Mouse (Mus musculus) NIH3T3 (cell line): Measurements from ENCODE around the gene Mogs.

ENCODE experiments used
- DNase-seq: peaks from one replicate; pipeline ENCODE4 v3.0.0-alpha.2; 2012; ENCODE audit warnings: low read depth

Mogs gene

DNA sequence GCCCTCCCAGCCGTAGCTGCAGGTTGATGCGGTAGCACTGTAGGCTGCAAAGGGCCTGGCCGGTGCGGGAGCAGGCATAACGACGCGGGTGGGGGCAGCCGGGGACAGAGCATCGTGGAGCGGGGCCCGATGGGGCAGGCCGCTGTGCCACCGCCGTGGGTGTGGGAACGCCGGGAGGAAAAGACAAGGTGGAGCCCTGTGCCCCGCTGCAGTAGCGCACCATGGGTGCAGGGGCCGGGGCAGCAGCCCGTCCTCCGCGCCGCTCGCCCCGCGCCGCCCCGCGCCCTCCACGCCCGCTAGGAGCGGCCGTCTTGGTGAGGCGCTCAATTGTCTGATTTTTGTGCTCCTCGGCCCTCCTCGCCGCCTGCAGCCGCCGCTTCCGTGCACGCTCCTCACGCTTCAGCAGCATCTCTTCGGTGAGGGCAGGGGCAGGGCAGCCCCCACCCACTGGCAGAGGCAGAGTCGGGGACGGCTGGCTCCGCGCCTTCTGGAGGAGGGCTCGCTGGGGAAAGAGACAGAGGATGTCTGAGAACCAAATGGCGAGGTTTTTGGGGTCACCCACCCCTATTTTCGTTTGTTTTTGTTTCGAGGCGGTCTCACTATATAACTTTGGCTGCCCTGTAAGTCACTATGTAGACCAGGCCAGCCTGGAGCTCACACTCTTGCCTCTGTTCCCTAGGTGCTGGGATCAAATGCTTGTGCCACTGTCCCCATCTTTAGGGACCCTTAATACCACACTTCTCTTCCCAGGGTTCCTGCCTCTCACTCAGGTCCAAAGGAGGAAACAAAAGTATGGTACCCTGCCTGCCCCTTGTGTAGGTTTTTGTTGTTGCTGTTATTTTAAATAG lies 6.8 kb downstream of the Mogs start:
- no peak for DNase-seq

DNA sequence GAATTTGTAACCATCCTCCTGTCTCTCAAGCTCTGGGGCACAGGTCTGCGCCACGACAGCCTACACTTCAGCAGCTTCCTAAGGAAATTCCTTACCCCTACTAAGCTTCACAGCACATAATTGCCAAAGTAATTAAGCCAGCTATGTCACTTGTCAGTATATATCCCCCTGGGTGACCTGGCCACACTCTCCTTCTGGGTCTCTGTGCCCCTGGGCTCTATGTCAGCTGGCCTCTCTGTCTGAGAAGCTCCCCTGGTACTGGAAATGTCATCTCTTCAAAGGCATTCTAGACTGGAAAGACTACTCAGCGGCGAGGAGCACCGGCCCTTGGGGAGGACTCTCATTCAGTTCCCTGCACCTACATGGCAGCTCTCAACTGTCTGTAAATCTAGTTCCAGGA lies 7.7 kb downstream of the Mogs start:
- DNase-seq, result no peak

DNA sequence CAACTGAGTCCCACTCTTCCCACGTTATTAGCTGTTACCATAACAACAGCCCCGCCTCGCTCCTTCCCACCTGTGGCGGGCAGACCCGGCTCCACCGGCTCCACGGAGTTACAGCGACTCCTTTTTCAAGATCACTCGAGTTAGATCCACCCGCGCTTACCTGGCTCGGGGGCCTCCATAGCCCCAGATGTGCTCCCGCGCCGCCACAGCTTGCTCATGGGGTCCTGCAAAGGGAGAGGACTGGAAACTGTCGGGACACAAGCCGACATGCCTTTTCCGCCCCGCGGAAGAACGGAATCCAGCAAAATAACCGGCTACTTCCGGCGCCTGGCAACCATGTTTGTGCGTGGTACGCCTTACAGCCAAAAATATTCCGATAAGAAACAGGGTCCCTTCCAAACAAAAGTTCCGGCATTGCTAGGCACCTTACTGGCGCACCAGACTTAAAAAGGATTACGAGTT lies 9.6 kb downstream of the Mogs start:
- DNase-seq, result peak; percentile 99

DNA sequence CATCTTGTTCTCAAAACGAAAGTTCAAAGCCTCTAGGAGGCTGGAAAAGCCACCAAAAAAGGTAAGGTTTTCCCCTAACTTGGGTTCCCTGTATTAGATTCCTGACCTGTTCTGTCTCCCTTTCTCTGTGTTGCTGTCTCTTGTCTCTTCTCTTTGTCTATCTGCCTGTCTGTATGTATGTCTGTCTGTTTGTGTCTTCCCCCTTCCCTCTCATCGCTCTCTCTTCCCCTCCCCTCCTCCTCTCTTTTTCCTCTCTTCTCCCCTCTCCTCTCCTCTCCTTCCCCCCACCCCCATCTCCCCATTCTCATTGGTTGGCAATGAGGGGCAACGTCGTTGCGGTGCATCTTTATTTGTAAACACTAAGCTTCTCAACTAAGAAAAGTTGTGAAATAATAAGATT lies 10.0 kb downstream of the Mogs start, which contains the start of gene Ino80b:
TSS of gene Ino80b (minus strand) at position 101 of the 400 bp plus-strand sequence.
- DNase-seq, result no peak

GRCm38 (mm10) chr6:83127419-83127818 lies 12.1 kb downstream of the Mogs start:
- DNase-seq, result no peak

- DNase-seq, result peak; percentile 49
Observed at GRCm38 (mm10) chr6:83131469-83132034, 16.3 kb downstream of the Mogs start.

GRCm38 (mm10) chr6:83132176-83132919 lies 17.1 kb downstream of the Mogs start:
- no peak for DNase-seq

- DNase-seq, result no peak
Observed at GRCm38 (mm10) chr6:83134226-83134625, 18.9 kb downstream of the Mogs start.

- DNase-seq, result no peak
Observed at GRCm38 (mm10) chr6:83134951-83135513, 19.7 kb downstream of the Mogs start, which contains the start of gene Rtkn. TSS of gene Rtkn (plus strand) at chr6:83135463.

- DNase-seq, result peak; percentile 43
Observed at GRCm38 (mm10) chr6:83135571-83136161, 20.4 kb downstream of the Mogs start.

GRCm38 (mm10) chr6:83136291-83136880 lies 21.1 kb downstream of the Mogs start:
- peak; percentile 77 for DNase-seq

- DNase-seq, result peak; percentile 84
Observed at GRCm38 (mm10) chr6:83136881-83137575, 21.7 kb downstream of the Mogs start.

DNA sequence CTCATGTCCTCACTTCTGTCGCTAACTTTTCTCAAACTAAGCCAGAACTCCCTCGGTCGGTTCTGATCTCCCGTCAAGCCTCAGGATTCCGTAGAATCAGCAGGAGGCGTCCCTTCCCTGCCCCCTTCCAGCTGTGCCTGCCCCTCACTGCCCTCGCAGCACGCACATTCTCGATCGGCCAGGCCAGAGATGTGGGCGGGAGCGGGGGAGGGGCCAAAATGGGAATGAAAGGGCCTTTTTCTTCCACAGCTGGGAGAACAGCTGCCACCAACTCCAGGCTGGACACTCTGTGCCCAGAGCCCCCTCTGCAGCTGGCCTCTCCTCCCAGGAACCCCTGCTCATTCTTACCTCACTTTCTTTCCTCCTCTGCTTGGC lies 22.3 kb downstream of the Mogs start:
- peak; percentile 97 for DNase-seq

DNA sequence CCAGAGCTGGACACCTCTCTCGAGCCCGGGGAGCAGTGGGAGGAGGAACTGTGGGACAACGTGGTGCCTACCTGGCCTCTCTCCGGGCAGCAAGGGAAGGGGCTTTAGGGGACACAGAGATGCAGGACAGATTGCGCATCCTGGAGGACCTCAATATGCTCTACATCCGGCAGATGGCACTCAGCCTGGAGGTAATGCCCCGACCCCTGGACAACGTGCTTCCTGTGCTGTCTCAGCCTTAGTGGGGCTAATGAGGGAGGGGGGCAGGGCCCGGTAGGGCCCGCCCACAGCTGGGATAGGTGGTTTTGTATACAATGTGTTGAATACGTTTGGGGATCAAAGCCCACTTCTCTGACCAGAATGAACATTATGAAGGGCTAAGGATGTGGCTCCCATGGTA lies 22.8 kb downstream of the Mogs start:
- DNase-seq, result peak; percentile 81

DNA sequence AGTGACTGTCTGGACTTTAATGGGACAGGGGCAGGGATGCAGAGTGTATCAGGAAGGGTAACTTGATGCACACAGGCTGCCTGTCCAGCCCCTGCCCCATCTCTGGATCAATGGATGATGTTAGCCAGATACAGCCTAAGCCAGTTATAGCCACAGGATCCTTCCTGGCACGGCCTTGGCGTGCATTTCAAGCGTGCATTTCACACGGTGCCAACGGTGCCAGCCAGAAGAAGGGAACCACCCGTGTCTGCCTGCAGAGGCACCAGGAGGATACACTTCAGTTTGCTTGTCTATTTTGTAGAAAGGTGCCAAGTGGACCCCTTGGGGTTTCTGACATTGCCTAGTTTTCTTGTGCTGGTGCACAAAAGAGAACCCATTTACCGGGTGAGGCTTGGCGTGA lies 24.7 kb downstream of the Mogs start:
- DNase-seq, result no peak

GRCm38 (mm10) chr6:83141636-83142035 lies 26.3 kb downstream of the Mogs start:
- DNase-seq, result peak; percentile 41

GRCm38 (mm10) chr6:83142211-83142731 lies 27.0 kb downstream of the Mogs start:
- DNase-seq, result no peak

DNA sequence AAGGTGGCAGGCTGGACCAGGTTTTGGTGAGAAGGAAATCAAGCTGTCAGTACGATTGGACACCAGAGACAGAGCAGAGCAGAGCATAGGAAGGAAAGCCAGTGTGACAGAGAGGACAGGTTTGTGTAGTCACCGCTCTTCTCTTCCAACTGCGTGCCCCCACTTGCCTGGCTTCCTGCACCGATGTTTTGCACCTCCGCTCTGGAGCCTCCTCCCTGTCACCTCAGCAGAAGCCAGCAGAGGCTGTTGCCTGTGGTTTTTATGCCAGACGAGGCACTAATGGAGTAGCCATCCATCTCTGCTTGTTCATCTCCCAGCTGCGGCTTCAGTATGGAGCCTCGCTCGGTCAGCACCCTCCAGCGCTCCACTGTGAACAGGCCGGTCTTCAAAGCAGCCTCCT lies 27.6 kb downstream of the Mogs start:
- DNase-seq, result no peak

GRCm38 (mm10) chr6:83145209-83145608 lies 29.9 kb downstream of the Mogs start:
- peak; percentile 83 for DNase-seq

GRCm38 (mm10) chr6:83145805-83146204 lies 30.5 kb downstream of the Mogs start:
- DNase-seq, result no peak

DNA sequence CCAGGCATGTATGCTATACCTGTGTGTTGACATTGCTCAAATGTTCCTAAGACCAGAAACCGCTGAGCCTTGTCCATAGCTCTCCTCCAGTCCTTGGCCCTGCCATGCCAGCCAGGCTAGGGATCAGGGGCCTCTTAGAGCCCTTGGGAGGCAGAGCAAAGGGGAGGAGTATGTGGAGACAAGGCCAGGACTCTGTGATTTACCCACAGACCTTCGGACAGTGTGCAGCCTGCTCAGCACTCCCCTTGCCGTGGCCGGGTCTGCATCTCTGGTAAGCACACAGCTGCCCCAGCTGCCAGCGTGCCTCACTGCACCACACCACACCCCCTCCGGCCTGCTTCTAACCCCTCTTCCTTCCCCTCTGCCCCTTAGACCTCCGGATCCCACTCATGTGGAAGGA lies 32.0 kb downstream of the Mogs start:
- DNase-seq, result no peak
